Mouse (Mus musculus): ENCODE results near the gene Lrrc32. TPM values are rescaled to one million over a fixed set of nuclear protein-coding genes. Genes with fewer than 3 reads are reported as not detected.

The Lrrc32 gene
- total RNA-seq (2012; rRNA removed): 5.3 and 5.4 TPM in 2 replicates
- total RNA-seq (2014; rRNA removed): 1.6 and 2.3 TPM in 2 replicates
- polyA plus RNA-seq (2012; ENCODE audit: insufficient read length, low read depth): 18.0 and 23.7 TPM in 2 replicates

GRCm38 (mm10) chr7:98489131-98489530 lies at the start of gene Lrrc32:
Lrrc32 (plus strand) TSS chr7:98489283.
- H3K27ac ChIP-seq (ENCODE audit: insufficient read depth, low read depth): peak within 1 kb of the TSS; percentile 96
- in situ Hi-C loops (cut with MboI; ENCODE audit: low pct_ligation_motif_present, low pct_unique_long_range_greater_than_20kb, low sequenced_read_pairs): loop anchor here (5.0 to 10.0 kb wide), 2 partner anchors 93 to 346 kb away; partner anchors contain the start of gene Wnt11
- dilution Hi-C loops (cut with MboI; ENCODE audit: extremely low pct_ligation_motif_present, extremely low pct_unique_long_range_greater_than_20kb, low sequenced_read_pairs): no loop called here
- H3K36me3 ChIP-seq (replicated peaks in 1 of 2; ENCODE audit: control insufficient read depth in 1 of 2, insufficient read depth in 1 of 2, low read length in 1 of 2): peaks cover 1 to 4% of the 10 kb centered on the region in 2 experiments
- H3K9ac ChIP-seq (ENCODE audit: insufficient read depth, low read depth): peak within 1 kb of the TSS; percentile 51
- H3K4me3 ChIP-seq (replicated peaks in 1 of 3; ENCODE audit: low read depth in 2 of 3, low read length in 2 of 3, poor library complexity in 1 of 3): peak within 1 kb of the TSS; percentile 63 to 72 (median 69)
- H3K27me3 ChIP-seq (replicated peaks): no peaks in the 10 kb centered on the region
- no peaks in the 10 kb centered on the region for H3K9me3 ChIP-seq (replicated peaks; ENCODE audit: low read length)
- no peaks in the 10 kb centered on the region for H3K79me2 ChIP-seq (replicated peaks; ENCODE audit: control insufficient read depth, extremely low read depth, insufficient read depth, poor library complexity, severe bottlenecking)
- H3K4me2 ChIP-seq (ENCODE audit: insufficient read depth, low read depth, poor library complexity, severe bottlenecking): peak within 1 kb of the TSS; percentile 54
- DNase-seq (ENCODE audit: extremely low read depth): no peak
- peaks cover 45 to 85% of the 10 kb centered on the region in 2 experiments for H3K4me1 ChIP-seq (ENCODE audit: control insufficient read depth in 1 of 2, insufficient read depth in 2 of 2)
- TF ChIP-seq ZKSCAN1 (IDR thresholded peaks at IDR 0.05; ENCODE audit: borderline replicate concordance, low read depth, low read length): no peak
- no peak for TF ChIP-seq ELF1 (IDR thresholded peaks at IDR 0.05; ENCODE audit: low read depth, low read length)
- 0 out of 2 replicates have a peak, but pooled peaks have one; percentile 1 for TF ChIP-seq SMC3 (IDR thresholded peaks at IDR 0.05; ENCODE audit: low read depth, low read length)
- TF ChIP-seq NELFE (IDR thresholded peaks at IDR 0.05; ENCODE audit: low read depth, low read length): peak; percentile 29; the same call in 1 of the 2 replicates
- peak; percentile 9; the same call in 1 of the 2 replicates for TF ChIP-seq UBTF (IDR thresholded peaks at IDR 0.05; ENCODE audit: low read depth, low read length)
- TF ChIP-seq MEF2A (IDR thresholded peaks at IDR 0.05; ENCODE audit: borderline replicate concordance, low read depth, low read length): 0 out of 2 replicates have a peak, but pooled peaks have one; percentile 2
- TF ChIP-seq ETS1 (conservative IDR thresholded peaks at IDR 0.05; ENCODE audit: low read depth, low read length): 0 out of 2 replicates have a peak, but pooled peaks have one; percentile 6

DNA sequence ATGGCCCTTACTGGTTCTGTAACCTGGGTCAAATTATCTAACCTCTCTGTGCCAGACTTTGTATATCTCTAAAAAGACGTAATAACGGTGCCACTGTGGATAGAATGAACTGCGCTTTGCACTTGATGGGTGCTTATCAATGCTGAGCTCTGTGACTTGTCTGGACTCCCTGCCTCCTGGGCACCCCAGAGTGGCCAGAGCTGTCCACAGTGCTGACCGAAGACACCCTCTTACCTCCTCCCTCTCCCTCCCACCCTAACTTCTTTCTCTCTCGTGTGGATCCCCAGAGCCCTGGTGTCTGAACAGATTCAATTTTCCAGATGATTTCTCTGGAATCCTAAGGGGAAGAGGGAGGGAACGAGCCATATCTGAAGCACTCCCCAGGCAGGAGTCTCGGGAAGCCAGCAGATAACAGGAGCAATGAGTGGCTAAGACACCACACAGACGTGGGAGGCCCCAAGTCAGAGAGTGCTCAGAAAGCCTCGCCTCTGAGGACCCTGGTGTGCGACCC lies 49.1 kb upstream of the Lrrc32 start, which contains the start of gene Gucy2d:
TSS of gene Gucy2d (plus strand) at position 461 of the 511 bp plus-strand sequence.
- H3K36me3 ChIP-seq (replicated peaks in 1 of 2; ENCODE audit: control insufficient read depth in 1 of 2, insufficient read depth in 1 of 2, low read length in 1 of 2): no peaks in the 10 kb centered on the region
- no peaks in the 10 kb centered on the region for H3K79me2 ChIP-seq (replicated peaks; ENCODE audit: control insufficient read depth, extremely low read depth, insufficient read depth, poor library complexity, severe bottlenecking)
- H3K4me2 ChIP-seq (ENCODE audit: insufficient read depth, low read depth, poor library complexity, severe bottlenecking): no peak within 1 kb of the TSS
- no peaks in the 10 kb centered on the region for H3K4me1 ChIP-seq (ENCODE audit: control insufficient read depth in 1 of 2, insufficient read depth in 2 of 2)
- H3K4me3 ChIP-seq (replicated peaks in 1 of 3; ENCODE audit: low read depth in 2 of 3, low read length in 2 of 3, poor library complexity in 1 of 3): no peak within 1 kb of the TSS
- H3K27me3 ChIP-seq (replicated peaks): peaks cover 9% of the 10 kb centered on the region
- H3K27ac ChIP-seq (ENCODE audit: insufficient read depth, low read depth): no peak within 1 kb of the TSS
- no peak for TF ChIP-seq ZMIZ1 (IDR thresholded peaks at IDR 0.05; ENCODE audit: low read depth, low read length)
- no peak for TF ChIP-seq ZKSCAN1 (IDR thresholded peaks at IDR 0.05; ENCODE audit: borderline replicate concordance, low read depth, low read length)
- no peak for TF ChIP-seq NELFE (IDR thresholded peaks at IDR 0.05; ENCODE audit: low read depth, low read length)
- TF ChIP-seq JUND (conservative IDR thresholded peaks at IDR 0.05; ENCODE audit: low read depth, low read length): no peak
- TF ChIP-seq EP300 (IDR thresholded peaks at IDR 0.05; ENCODE audit: low read length): no peak
- TF ChIP-seq UBTF (IDR thresholded peaks at IDR 0.05; ENCODE audit: low read depth, low read length): no peak
- no peak for TF ChIP-seq CTCF (conservative IDR thresholded peaks at IDR 0.05 in 1 of 2, IDR thresholded peaks at IDR 0.05 in 1 of 2; ENCODE audit: low read depth in 2 of 2, low read length in 2 of 2)
- TF ChIP-seq KAT2A (IDR thresholded peaks at IDR 0.05; ENCODE audit: insufficient replicate concordance, low read length): no peak
- TF ChIP-seq RCOR1 (conservative IDR thresholded peaks at IDR 0.05; ENCODE audit: low read depth, low read length): no peak
- TF ChIP-seq TCF12 (IDR thresholded peaks at IDR 0.05; ENCODE audit: low read depth, low read length): no peak
- no peak for TF ChIP-seq ZC3H11A (IDR thresholded peaks at IDR 0.05; ENCODE audit: low read depth, low read length)
- no peak for TF ChIP-seq TBP (conservative IDR thresholded peaks at IDR 0.05; ENCODE audit: low read depth, low read length)
- no peak for TF ChIP-seq SMC3 (IDR thresholded peaks at IDR 0.05; ENCODE audit: low read depth, low read length)
- TF ChIP-seq MAZ (IDR thresholded peaks at IDR 0.05; ENCODE audit: low read depth, low read length): no peak
- no peak for TF ChIP-seq MAX (IDR thresholded peaks at IDR 0.05; ENCODE audit: low read length)
- no peaks in the 10 kb centered on the region for H3K9me3 ChIP-seq (replicated peaks; ENCODE audit: low read length)
- dilution Hi-C loops (cut with MboI; ENCODE audit: extremely low pct_ligation_motif_present, extremely low pct_unique_long_range_greater_than_20kb, low sequenced_read_pairs) (no loop called here), in situ Hi-C loops (cut with MboI; ENCODE audit: low pct_ligation_motif_present, low pct_unique_long_range_greater_than_20kb, low sequenced_read_pairs) (loop anchor here (25.0 kb wide), 1 partner anchor 278 kb away; no protein-coding TSS in a partner anchor)
- H3K9ac ChIP-seq (ENCODE audit: insufficient read depth, low read depth): no peak within 1 kb of the TSS
- no peak for DNase-seq (ENCODE audit: extremely low read depth)

Data from CH12.LX (cell line).